Mouse (Mus musculus): Measurements from ENCODE around the gene Mif. TPM values are rescaled to one million over a fixed set of nuclear protein-coding genes. Genes with fewer than 3 reads are reported as not detected.

The Mif gene
- polyA plus RNA-seq, 1 experiment, result 261 TPM

GRCm38 (mm10) chr10:75856976-75857375 is 3.1 kb downstream of the Mif start:
- TF ChIP-seq CTCF (IDR thresholded peaks at IDR 0.05; ENCODE audit: control insufficient read depth, insufficient read depth, insufficient replicate concordance, low read depth, low read length) (no peak), POLR2A (IDR thresholded peaks at IDR 0.05; ENCODE audit: control insufficient read depth, low read depth, low read length) (no peak)
- H3K27me3 ChIP-seq (ENCODE audit: control insufficient read depth, insufficient read depth, low read length), result no peaks in the 10 kb centered on the region
- H3K36me3 ChIP-seq (ENCODE audit: control insufficient read depth, insufficient read depth, low read length), result no peaks in the 10 kb centered on the region
- peaks cover 15% of the 10 kb centered on the region for H3K4me1 ChIP-seq (ENCODE audit: control insufficient read depth, insufficient read depth, low read length)
- H3K27ac ChIP-seq (ENCODE audit: control insufficient read depth, insufficient read depth, low read depth, low read length), result peak overlapping the region; percentile 38
- H3K4me3 ChIP-seq (ENCODE audit: control insufficient read depth, low read depth, low read length), result no peak overlapping the region

- Histone ChIP-seq H3K27ac (ENCODE audit: control insufficient read depth, insufficient read depth, low read depth, low read length) (no peak overlapping the region), H3K36me3 (ENCODE audit: control insufficient read depth, insufficient read depth, low read length) (no peaks in the 10 kb centered on the region), H3K27me3 (ENCODE audit: control insufficient read depth, insufficient read depth, low read length) (no peaks in the 10 kb centered on the region), H3K4me1 (ENCODE audit: control insufficient read depth, insufficient read depth, low read length) (peaks cover 17% of the 10 kb centered on the region), H3K4me3 (ENCODE audit: control insufficient read depth, low read depth, low read length) (no peak overlapping the region)
- no peak for TF ChIP-seq CTCF (IDR thresholded peaks at IDR 0.05; ENCODE audit: control insufficient read depth, insufficient read depth, insufficient replicate concordance, low read depth, low read length)
- no peak for TF ChIP-seq POLR2A (IDR thresholded peaks at IDR 0.05; ENCODE audit: control insufficient read depth, low read depth, low read length)
Observed at GRCm38 (mm10) chr10:75856155-75856907, 3.7 kb downstream of the Mif start.

- TF ChIP-seq POLR2A (IDR thresholded peaks at IDR 0.05; ENCODE audit: control insufficient read depth, low read depth, low read length) (no peak), CTCF (IDR thresholded peaks at IDR 0.05; ENCODE audit: control insufficient read depth, insufficient read depth, insufficient replicate concordance, low read depth, low read length) (no peak)
- H3K36me3 ChIP-seq (ENCODE audit: control insufficient read depth, insufficient read depth, low read length), result no peaks in the 10 kb centered on the region
- no peak overlapping the region for H3K4me3 ChIP-seq (ENCODE audit: control insufficient read depth, low read depth, low read length)
Observed at GRCm38 (mm10) chr10:75855416-75855981, 4.5 kb downstream of the Mif start.

GRCm38 (mm10) chr10:75854791-75855190 is 5.2 kb downstream of the Mif start:
- Histone ChIP-seq H3K4me3 (ENCODE audit: control insufficient read depth, low read depth, low read length) (no peak overlapping the region), H3K36me3 (ENCODE audit: control insufficient read depth, insufficient read depth, low read length) (no peaks in the 10 kb centered on the region), H3K27ac (ENCODE audit: control insufficient read depth, insufficient read depth, low read depth, low read length) (peak overlapping the region; percentile 52), H3K27me3 (ENCODE audit: control insufficient read depth, insufficient read depth, low read length) (no peaks in the 10 kb centered on the region), H3K4me1 (ENCODE audit: control insufficient read depth, insufficient read depth, low read length) (peaks cover 17% of the 10 kb centered on the region)
- TF ChIP-seq CTCF (IDR thresholded peaks at IDR 0.05; ENCODE audit: control insufficient read depth, insufficient read depth, insufficient replicate concordance, low read depth, low read length) (no peak), POLR2A (IDR thresholded peaks at IDR 0.05; ENCODE audit: control insufficient read depth, low read depth, low read length) (no peak)

More at GRCm38 (mm10) chr10:75855416-75855981, 4.5 kb downstream of the Mif start:
- peaks cover 17% of the 10 kb centered on the region for H3K4me1 ChIP-seq (ENCODE audit: control insufficient read depth, insufficient read depth, low read length)
- no peaks in the 10 kb centered on the region for H3K27me3 ChIP-seq (ENCODE audit: control insufficient read depth, insufficient read depth, low read length)
- H3K27ac ChIP-seq (ENCODE audit: control insufficient read depth, insufficient read depth, low read depth, low read length), result no peak overlapping the region

- Histone ChIP-seq H3K36me3 (ENCODE audit: control insufficient read depth, insufficient read depth, low read length) (no peaks in the 10 kb centered on the region), H3K4me3 (ENCODE audit: control insufficient read depth, low read depth, low read length) (no peak overlapping the region), H3K27ac (ENCODE audit: control insufficient read depth, insufficient read depth, low read depth, low read length) (no peak overlapping the region), H3K27me3 (ENCODE audit: control insufficient read depth, insufficient read depth, low read length) (no peaks in the 10 kb centered on the region), H3K4me1 (ENCODE audit: control insufficient read depth, insufficient read depth, low read length) (peaks cover 16% of the 10 kb centered on the region)
- TF ChIP-seq POLR2A (IDR thresholded peaks at IDR 0.05; ENCODE audit: control insufficient read depth, low read depth, low read length), result no peak
- no peak for TF ChIP-seq CTCF (IDR thresholded peaks at IDR 0.05; ENCODE audit: control insufficient read depth, insufficient read depth, insufficient replicate concordance, low read depth, low read length)
Observed at GRCm38 (mm10) chr10:75854096-75854495, 5.9 kb downstream of the Mif start.

- no peak overlapping the region for H3K4me3 ChIP-seq (ENCODE audit: control insufficient read depth, low read depth, low read length)
- H3K27me3 ChIP-seq (ENCODE audit: control insufficient read depth, insufficient read depth, low read length), result no peaks in the 10 kb centered on the region
- no peak overlapping the region for H3K27ac ChIP-seq (ENCODE audit: control insufficient read depth, insufficient read depth, low read depth, low read length)
- H3K36me3 ChIP-seq (ENCODE audit: control insufficient read depth, insufficient read depth, low read length), result no peaks in the 10 kb centered on the region
- H3K4me1 ChIP-seq (ENCODE audit: control insufficient read depth, insufficient read depth, low read length), result peaks cover 11% of the 10 kb centered on the region
- TF ChIP-seq CTCF (IDR thresholded peaks at IDR 0.05; ENCODE audit: control insufficient read depth, insufficient read depth, insufficient replicate concordance, low read depth, low read length) (peak; percentile 50; the same call in 1 of the 2 replicates), POLR2A (IDR thresholded peaks at IDR 0.05; ENCODE audit: control insufficient read depth, low read depth, low read length) (no peak)
Observed at GRCm38 (mm10) chr10:75853452-75853851, 6.6 kb downstream of the Mif start.

GRCm38 (mm10) chr10:75852539-75853125 is 7.4 kb downstream of the Mif start:
- Histone ChIP-seq H3K4me1 (ENCODE audit: control insufficient read depth, insufficient read depth, low read length) (peaks cover 9% of the 10 kb centered on the region), H3K36me3 (ENCODE audit: control insufficient read depth, insufficient read depth, low read length) (no peaks in the 10 kb centered on the region), H3K27me3 (ENCODE audit: control insufficient read depth, insufficient read depth, low read length) (no peaks in the 10 kb centered on the region), H3K27ac (ENCODE audit: control insufficient read depth, insufficient read depth, low read depth, low read length) (no peak overlapping the region), H3K4me3 (ENCODE audit: control insufficient read depth, low read depth, low read length) (no peak overlapping the region)
- TF ChIP-seq POLR2A (IDR thresholded peaks at IDR 0.05; ENCODE audit: control insufficient read depth, low read depth, low read length), result no peak
- no peak for TF ChIP-seq CTCF (IDR thresholded peaks at IDR 0.05; ENCODE audit: control insufficient read depth, insufficient read depth, insufficient replicate concordance, low read depth, low read length)
